Mouse (Mus musculus) v-Abl transformed pro-B cells (cell line): ENCODE measurements around the gene Mypn.

Source experiments
- in situ Hi-C, 2 experiments: fragments of 400-800 bp; cut with MboI; formaldehyde crosslinking; loops; one replicate each; pipeline ENCODE4 v1.15.1; 2025; ENCODE audit not compliant: unreplicated experiment in 2 of 2

Mypn gene

DNA sequence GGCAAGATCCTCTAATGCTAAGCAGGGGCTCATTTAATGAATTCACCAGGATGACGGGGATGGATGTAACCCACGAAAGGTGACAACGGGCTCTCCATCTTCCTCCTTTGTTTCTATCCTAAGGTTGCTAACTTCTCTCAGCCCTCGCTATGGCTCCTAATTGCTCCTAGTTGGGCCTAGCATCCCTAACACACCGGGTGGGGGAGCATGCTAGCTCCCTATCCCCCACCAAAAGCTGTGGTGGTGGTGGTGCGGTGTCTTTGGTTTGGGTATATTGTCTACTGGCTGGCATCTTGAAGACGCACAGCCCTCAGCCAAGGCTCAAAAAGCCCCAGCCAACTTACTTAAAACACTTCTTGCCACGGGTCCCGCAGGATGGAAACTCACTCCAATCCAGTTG, 87.4 kb downstream of the Mypn start:
- in situ Hi-C loops, result no loop called here

DNA sequence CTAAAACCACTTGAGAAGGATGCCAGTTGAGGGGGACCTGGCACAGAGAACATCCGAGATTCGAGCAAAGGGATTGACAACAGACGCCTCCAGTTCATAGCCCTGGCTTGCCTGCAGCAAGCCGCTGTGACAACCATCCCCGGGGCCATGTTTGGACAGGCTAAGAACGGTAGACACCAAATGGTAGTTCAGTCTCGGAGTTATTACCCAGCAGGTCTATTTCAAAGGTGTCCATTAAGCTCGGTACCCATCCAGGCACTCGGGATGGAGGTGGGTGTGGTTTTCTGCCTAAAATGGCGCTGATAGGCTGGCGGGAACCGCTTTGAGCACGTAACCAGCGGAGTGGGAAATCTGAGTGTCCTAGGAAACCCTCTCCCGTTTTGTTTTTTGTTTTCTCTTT, 87.9 kb downstream of the Mypn start:
- in situ Hi-C loops, result no loop called here

DNA sequence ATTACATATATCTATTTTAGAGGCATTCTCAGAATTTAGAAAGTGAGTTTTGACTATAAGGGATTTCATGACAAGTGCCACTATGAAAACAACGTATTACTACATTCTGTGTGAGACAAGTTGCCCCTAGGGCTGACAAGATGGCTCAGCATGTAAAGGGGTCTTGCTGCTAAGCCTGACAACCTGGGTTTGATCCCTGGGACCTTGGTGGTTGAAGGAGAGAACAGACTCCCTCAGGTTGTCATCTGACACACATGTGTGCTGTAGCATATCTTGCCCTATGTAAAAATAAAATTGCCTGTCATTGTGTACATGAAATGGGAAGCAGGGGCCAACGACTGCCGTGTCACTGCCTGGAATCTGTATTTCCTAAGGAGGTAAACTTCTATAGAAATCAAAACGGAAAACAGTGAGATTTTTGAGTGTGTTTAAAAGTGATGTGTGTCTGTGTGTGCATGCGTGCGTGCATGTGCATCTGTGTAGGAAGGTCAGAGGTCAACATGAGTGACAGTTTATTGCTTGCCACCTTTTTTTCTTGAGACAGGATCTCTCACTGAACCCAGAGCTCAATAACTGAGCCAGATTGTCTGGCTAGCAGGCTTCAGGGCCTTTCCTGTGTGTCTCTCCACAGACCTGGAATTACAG, 89.9 kb downstream of the Mypn start:
- in situ Hi-C loops, result no loop called here

DNA sequence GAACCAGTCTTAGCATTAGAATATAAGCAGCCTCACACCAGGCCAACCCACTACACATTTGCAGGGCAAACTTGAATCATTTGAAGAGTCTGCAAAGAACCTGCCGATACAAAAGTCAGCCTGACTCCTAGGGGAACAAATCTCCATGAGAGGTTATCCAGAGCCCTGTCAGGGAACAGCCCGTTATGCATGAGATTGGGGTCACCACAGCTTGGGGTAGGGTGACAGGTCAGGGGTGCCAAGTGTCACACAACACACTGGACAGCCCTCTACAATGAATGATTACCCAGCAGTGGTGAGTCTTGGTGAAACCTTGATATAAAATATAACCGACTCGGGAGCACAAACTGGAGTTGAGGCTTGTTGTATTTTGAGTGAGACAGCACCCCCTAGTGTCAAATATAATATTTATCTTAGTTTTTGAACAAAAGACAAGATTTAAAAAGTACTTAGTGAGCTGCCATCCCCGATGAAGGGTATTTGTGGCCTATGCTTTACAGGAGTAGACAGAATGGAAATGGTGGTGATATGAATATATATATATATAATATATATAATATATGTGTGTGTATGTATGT, 90.6 kb downstream of the Mypn start:
- in situ Hi-C loops, result no loop called here

DNA sequence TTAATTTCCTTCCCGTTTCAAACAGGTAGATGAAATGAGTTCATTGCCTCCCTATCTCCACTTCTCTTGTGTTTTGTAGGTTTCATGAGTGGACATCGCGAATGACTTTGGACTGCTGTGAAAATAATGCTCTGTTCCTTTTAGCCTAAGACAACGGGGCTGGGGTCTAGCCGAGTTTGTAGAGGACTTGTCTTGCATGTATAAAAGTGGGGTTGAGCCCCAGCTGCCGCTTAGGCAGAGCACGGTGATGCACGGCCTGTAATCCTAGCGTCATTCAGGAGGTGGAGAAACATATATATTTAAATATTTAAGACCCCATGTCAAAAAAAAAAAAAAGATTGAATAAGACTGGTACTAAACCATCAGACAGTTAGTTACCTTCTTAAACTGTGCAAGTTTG, 103.1 kb downstream of the Mypn start:
- in situ Hi-C loops, result no loop called here

DNA sequence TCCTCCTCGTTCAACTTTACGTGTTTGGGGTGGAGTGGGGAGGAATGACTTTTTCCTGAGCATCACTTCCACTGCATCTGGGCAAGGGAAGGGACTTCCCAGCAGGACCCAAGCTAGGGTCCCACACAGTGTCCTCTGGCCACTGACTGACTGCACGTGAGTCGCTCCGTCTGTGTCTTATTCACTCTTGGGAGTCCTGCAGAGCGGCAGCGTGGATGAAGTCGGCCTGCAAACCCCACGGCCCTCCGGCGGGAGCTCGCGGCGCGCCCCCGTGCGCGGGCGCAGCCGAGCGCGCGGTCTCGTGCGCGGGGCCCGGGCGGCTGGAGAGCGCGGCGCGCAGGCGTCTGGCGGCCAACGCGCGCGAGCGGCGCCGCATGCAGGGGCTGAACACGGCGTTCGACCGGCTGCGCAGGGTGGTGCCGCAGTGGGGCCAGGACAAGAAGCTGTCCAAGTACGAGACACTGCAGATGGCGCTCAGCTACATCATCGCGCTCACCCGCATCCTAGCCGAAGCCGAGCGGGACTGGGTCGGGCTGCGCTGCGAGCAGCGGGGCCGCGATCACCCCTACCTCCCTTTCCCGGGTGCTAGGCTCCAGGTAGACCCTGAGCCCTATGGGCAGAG, 103.7 kb downstream of the Mypn start:
- in situ Hi-C loops, result no loop called here

DNA sequence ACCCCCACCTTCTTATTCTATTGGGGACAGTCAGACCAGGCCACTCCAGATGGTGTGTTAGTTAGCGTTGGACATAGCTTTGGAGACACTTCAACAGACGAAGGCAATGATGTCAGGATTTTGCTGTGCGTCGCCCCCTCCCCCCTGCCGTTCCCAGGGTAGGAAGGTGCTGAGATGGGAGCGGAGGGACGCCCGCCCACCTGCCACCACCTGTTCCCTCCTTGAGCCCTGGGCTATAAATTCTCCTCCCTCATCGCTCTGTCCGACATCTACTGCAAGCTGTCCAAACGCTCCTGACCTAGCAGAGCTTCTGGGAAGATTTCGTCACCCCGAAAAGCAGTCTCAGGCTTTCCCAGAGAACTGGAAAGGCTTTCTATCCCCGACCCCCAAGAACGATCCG, 104.2 kb downstream of the Mypn start, which contains the start of gene Atoh7:
Atoh7 (plus strand) TSS at position 131 of the 400 bp plus-strand sequence.
- in situ Hi-C loops, result no loop called here

DNA sequence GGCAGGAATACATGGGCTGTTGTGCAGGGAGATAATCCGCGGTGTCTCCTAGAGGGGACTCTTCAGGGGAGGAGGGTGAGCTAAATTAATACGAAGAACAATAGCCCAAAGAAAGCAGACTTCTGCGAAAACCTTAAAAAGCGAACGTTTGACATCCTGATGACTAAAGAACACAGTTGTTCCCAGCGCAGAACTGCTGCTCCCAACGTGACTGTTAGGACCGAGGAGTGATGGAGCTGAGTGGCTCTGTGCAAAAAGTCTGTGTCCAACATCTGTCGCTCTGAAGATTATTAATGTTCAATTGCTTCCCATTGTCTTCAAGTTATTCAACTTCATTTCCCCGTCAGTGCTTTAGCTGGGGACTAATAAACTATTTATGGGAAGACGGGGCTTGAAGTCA, 105.6 kb downstream of the Mypn start:
- in situ Hi-C loops, result no loop called here

DNA sequence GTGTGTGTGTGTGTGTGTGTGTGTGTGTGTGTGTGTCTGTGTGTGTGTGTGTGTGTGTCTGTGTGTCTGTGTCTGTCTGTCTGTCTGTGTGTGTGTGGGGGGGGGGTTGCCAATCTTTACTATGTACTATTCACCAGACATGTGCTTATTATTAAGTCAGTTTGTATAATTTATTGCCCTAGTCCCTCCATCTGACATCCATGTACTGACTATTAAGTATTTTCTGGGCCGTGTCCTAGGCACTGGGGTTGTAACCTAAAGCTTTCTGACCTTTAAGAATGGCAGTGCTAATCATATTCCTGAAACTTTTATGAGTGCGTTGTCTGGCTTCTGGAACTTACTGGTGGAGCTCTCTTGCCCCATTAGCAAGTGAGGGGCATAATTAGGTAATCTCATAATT, 107.0 kb downstream of the Mypn start:
- in situ Hi-C loops, result no loop called here

DNA sequence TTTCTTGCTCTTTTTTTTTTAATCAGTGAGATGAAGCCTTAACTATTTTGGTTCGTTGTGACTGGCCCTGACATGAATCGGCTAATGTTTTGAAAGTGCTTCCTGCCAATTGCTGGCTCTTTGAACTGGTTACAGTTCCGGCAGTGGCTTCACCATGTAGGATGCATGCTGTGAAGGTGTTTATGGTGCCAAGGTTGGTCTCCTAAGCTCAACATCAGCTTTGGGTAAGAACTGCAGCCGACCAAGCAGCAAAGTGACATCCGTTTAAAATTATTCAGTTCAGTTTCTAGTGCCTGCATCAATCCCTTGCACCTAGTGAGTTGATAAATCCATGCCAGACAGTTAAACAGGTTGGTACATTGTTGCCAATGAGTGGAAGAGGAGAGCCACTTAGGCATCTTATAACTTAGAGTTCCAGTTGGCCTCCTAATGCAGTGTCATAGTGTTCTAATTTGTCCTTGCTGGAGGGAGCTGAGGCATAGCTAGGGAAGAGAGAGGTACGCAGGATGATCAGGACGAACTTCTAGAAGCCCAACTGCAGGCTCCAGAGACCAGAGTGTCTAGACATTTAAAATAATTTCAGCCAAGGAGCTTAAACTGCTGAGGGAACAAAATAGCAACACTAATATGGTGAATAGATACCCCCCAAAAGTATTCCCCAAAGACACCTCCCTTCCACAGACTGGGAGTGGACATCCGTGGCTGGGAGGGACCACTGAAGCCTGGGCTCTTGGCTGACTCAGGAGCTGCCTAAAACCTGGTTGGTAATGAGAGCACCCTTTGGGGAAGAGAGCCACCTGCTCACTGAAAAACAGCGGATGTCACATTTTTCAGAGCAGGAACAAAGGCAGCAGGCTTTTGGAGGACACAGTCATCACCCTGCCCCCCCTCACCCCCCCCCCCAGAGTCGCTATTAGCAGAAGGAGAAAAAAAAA, 110.9 kb downstream of the Mypn start:
- in situ Hi-C loops, result no loop called here

DNA sequence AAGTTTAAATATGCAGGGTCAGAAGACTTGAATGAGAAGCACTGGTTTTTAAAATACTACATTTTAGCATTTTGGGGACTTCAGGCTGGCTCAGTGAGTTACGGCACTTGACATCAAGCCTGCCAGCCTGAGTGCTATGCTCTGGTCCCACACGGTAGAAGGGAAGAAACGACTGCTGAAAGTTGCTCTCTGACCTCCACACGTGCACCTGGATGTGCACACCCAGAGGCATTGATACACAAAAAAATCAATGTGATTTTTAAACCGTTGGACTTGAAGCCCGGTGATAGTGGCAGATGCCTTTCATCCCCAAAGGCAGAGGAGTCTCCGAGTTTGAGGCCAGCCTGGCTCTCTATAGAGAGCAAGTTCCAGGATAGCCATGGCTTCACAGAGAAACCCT, 111.8 kb downstream of the Mypn start:
- in situ Hi-C loops, result no loop called here

DNA sequence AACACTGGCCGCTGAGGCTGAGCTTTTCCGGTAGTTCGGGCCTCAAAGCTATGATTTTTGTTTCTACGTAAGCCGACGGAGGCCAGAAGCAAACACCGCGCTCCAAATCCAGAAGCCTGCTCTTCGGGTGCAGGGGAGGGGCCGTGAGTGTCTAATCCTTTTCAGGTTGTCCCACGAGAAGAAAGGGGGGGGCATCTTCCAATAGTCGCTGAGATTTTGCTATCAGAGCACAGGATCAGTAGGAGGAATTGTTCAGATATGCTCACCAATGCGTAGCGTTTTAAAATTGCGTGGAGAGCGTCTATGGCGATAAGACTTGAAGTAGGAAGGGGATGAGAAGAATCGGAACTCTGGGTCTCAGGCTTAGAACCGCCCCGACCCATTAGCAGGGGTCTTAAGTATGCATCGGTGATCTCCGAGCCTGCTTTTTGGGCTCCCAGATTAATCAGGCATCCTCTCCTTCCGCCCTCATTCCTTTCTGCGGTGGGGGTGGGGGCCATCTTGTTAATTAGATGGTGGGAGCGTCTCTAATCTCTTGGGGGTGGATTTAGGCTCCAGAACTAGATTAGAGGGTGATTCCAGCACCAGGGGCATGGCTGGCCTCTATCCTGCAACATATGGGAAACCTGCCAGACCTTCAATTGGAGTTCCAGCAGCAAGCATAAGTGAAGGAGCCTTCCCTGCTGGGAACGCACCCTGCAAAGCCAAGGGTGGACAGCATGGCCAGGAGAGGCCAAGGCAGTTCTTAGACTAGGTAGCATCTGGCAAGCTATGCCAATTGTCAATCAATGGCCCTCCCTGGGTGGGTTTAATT, 113.8 kb downstream of the Mypn start:
- in situ Hi-C loops, result no loop called here

DNA sequence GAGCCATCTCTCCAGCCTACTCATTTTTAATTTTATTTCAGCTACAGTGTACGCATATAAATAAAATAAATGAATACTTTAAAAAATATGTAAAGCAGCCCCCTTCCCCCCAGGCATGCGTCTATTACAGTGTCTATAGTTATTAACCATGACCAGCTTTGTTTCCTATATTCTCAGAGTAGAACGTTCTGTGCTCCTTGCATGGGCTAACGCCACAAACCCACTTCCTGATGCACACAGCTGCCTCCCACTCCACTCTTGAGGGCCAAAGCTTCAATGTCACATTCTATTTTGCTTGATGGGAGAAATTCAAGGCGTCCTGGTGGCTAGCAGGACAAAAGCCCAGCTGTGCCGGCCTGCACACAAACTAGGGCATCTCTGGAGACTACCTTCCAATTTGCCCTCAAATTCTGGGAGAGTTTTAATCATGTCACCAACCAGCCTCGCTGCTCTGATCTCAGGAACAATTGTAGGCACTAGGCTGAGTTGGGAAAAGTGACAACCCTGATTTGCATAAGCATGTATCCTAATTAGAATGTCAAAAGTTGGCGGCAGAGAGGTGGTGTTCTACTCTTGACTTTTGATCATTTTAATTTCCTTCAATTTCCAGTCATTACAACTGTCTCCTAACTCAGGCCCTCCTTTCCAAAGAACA, 114.5 kb downstream of the Mypn start:
- in situ Hi-C loops, result no loop called here

DNA sequence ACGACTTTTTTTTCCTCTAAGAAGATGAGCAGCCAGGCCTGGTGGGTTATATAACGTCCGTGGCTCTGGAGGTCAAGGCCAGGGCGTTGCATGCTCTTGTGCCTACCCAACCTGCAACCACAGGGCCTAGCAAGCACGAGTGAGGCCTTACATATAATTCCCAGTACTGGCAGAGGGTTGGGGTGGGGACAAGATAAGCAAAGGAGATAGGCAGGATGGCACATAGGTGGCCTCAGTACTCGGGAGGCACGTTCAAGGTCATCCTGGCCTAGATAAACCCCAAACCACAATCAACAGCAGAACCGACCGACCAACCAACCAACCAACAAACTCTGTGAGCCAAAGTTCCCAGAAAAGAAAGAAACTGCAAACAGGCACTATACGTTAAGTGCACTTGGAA, 117.4 kb downstream of the Mypn start:
- in situ Hi-C loops, result no loop called here

DNA sequence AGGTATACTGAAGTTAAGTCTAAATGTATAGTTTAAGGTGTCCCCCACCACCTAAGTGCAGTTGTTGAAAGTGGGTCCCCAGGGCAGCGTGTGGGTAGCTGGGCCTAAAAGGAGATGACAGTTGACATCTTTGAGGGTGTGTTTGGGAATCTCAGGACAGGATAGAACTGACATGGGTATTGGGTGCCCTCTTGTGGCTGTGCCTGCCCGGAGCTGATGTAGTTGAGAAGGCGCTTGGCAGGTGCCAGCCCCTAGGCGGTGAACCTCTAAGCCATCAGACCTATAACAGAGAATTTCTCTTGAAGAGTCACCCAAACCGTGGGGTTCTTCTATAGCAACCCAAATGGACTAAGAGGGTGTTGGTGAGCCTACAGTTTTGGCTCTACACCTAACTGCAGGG, 137.8 kb downstream of the Mypn start:
- in situ Hi-C loops, result loop anchor here (5.0 to 25.0 kb wide), 5 partner anchors 79 to 341 kb away; partner anchors contain the start of gene Stox1 (in 1 of the 2)
